7 mouse cellular contexts compared by ENCODE assay signal in the genomic region with DNA sequence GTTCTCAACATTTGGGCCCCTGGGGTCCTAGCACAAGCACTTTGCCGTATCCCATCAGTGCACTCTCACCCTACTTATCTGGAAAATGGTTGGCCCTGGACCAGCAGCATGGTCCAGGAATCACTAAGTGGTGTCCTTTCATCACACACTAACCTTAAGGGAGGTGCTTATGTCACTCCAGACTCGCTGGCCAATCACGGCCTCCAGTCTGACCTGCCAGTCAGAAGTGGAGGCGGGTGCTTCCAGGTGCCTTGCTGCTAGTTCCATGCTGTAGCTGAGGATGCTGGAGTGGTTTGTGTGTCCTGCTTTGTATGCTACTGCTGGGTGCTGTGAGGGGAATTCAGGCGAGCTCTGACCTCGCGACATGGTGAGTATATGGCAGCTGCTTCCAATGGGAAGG.
DNase-seq lines count a peak whose midpoint lies in the region; TF ChIP-seq lines count a peak whose summit lies in the region.
"Not testable (repeated sequence)": the region's sequence is repeated elsewhere in the genome, so short reads cannot be mapped to it uniquely, and the experiment has no call there.

No protein-coding gene starts in this region.

- H3K4me3 ChIP-seq in E14TG2a.4 (replicated peaks; ENCODE audit: low read length): peak overlapping the region; percentile 79

- intact Hi-C loops in heart, postnatal 10 days (cut with DNase I); left cerebral cortex, postnatal 25 days (cut with DNase I): not testable (repeated sequence)

- not testable (repeated sequence) for TF ChIP-seq CTCF in E14TG2a.4 (conservative IDR thresholded peaks at IDR 0.05; ENCODE audit: low read length)

- not testable (repeated sequence) for H3K4me1 ChIP-seq in E14TG2a.4 (replicated peaks; ENCODE audit: low read depth, low read length)

- peak; percentile 92 for DNase-seq in R1 (ENCODE audit: low read depth, low spot score)
- peak; percentile 10 for DNase-seq in adrenal gland, postnatal 10 days
- DNase-seq in heart, postnatal 10 days: peak; percentile 8 to 15
- peak; percentile 21 for DNase-seq in kidney, postnatal 14 days
- DNase-seq in left cerebral cortex, postnatal 25 days (ENCODE audit: low spot score in 2 of 2): peak; percentile 2 to 3
- peak; percentile 1 for DNase-seq in right cerebral cortex, adult 18-20 months

- peaks cover 29% of the 10 kb centered on the region for H3K9me3 ChIP-seq in E14TG2a.4 (ENCODE audit: low read length)

- not testable (repeated sequence) for H3K36me3 ChIP-seq in E14TG2a.4 (ENCODE audit: insufficient read depth, low read length)

- not testable (repeated sequence) for H3K27me3 ChIP-seq in E14TG2a.4 (ENCODE audit: insufficient read depth, low read length)

Comparison
In these comparisons a context has a peak if more than half of its experiments do, and no peak if none do; other contexts are left out.
1. Peak in every context shown above with its lines: DNase-seq and H3K4me3 ChIP-seq.
2. DNase-seq: peak in every context shown above with its lines; median percentile 92 in R1; 21 in kidney, postnatal 14 days; 12 in heart, postnatal 10 days; 10 in adrenal gland, postnatal 10 days; 2 in left cerebral cortex, postnatal 25 days; 1 in right cerebral cortex, adult 18-20 months.